Mouse (Mus musculus): ENCODE measurements around the gene Dmap1. TPM values are rescaled to one million over a fixed set of nuclear protein-coding genes. Genes with fewer than 3 reads are reported as not detected.

Gene Dmap1
- 0.57 TPM for polyA plus RNA-seq (2014; fragmentation: Illumina TruSeq; extraction: RNeasy Lipid Tissue Mini Kit (QIAGEN cat#74804); ENCODE audit: low read depth, low replicate concordance)

GRCm38 (mm10) chr4:117681931-117682461, at the start of gene Dmap1:
TSS of gene Dmap1 (minus strand) at chr4:117682273.

GRCm38 (mm10) chr4:117724112-117724511, 42.0 kb upstream of the Dmap1 start, which contains the start of gene Gm12845:
TSS of gene Gm12845 (plus strand) at chr4:117724412.

Other genes with a start within 250 kb of the Dmap1 start
- 9.6 TPM for gene Rnf220, start 185.2 kb downstream of the Dmap1 start, polyA plus RNA-seq (2014; fragmentation: Illumina TruSeq; extraction: RNeasy Lipid Tissue Mini Kit (QIAGEN cat#74804); ENCODE audit: low read depth, low replicate concordance)
- gene Eri3, start 131.9 kb downstream of the Dmap1 start, polyA plus RNA-seq (2014; fragmentation: Illumina TruSeq; extraction: RNeasy Lipid Tissue Mini Kit (QIAGEN cat#74804); ENCODE audit: low read depth, low replicate concordance), result 23.8 TPM
- not detected for gene Gm12845, start 42.1 kb upstream of the Dmap1 start, polyA plus RNA-seq (2014; fragmentation: Illumina TruSeq; extraction: RNeasy Lipid Tissue Mini Kit (QIAGEN cat#74804); ENCODE audit: low read depth, low replicate concordance)
- not detected for gene Klf17, start 83.4 kb upstream of the Dmap1 start, polyA plus RNA-seq (2014; fragmentation: Illumina TruSeq; extraction: RNeasy Lipid Tissue Mini Kit (QIAGEN cat#74804); ENCODE audit: low read depth, low replicate concordance)
- 1.7 TPM for gene Slc6a9, start 152.2 kb upstream of the Dmap1 start, polyA plus RNA-seq (2014; fragmentation: Illumina TruSeq; extraction: RNeasy Lipid Tissue Mini Kit (QIAGEN cat#74804); ENCODE audit: low read depth, low replicate concordance)
- not detected for gene Ccdc24, start 190.3 kb upstream of the Dmap1 start, polyA plus RNA-seq (2014; fragmentation: Illumina TruSeq; extraction: RNeasy Lipid Tissue Mini Kit (QIAGEN cat#74804); ENCODE audit: low read depth, low replicate concordance)
- gene B4galt2, start 201.2 kb upstream of the Dmap1 start, polyA plus RNA-seq (2014; fragmentation: Illumina TruSeq; extraction: RNeasy Lipid Tissue Mini Kit (QIAGEN cat#74804); ENCODE audit: low read depth, low replicate concordance), result not detected
- gene Atp6v0b, start 205.1 kb upstream of the Dmap1 start, polyA plus RNA-seq (2014; fragmentation: Illumina TruSeq; extraction: RNeasy Lipid Tissue Mini Kit (QIAGEN cat#74804); ENCODE audit: low read depth, low replicate concordance), result 79.8 TPM
- 2.6 TPM for gene Dph2, start 209.8 kb upstream of the Dmap1 start, polyA plus RNA-seq (2014; fragmentation: Illumina TruSeq; extraction: RNeasy Lipid Tissue Mini Kit (QIAGEN cat#74804); ENCODE audit: low read depth, low replicate concordance)
- gene Ipo13, start 232.7 kb upstream of the Dmap1 start, polyA plus RNA-seq (2014; fragmentation: Illumina TruSeq; extraction: RNeasy Lipid Tissue Mini Kit (QIAGEN cat#74804); ENCODE audit: low read depth, low replicate concordance), result 1.6 TPM
- 1.5 TPM for gene Artn, start 247.5 kb upstream of the Dmap1 start, polyA plus RNA-seq (2014; fragmentation: Illumina TruSeq; extraction: RNeasy Lipid Tissue Mini Kit (QIAGEN cat#74804); ENCODE audit: low read depth, low replicate concordance)